Mouse (Mus musculus) embryonic fibroblast, embryonic 13.5 days (primary cell): ENCODE measurements around the gene Nr1h4. TPM values are rescaled to one million over a fixed set of nuclear protein-coding genes. Genes with fewer than 3 reads are reported as not detected.

Source experiments
- H3K27ac ChIP-seq: 2 replicates; pipeline ENCODE4 v1.5.1; 2012; ENCODE audit warnings: low read length, control low read depth, inconsistent platforms; ENCODE audit not compliant: insufficient read depth
- H3K4me1 ChIP-seq: 2 replicates; pipeline ENCODE4 v1.6.1; 2011; ENCODE audit warnings: low read length; ENCODE audit not compliant: control insufficient read depth, insufficient read depth
- H3K4me3 ChIP-seq: 2 replicates; pipeline ENCODE4 v1.5.1; 2011; ENCODE audit warnings: mild to moderate bottlenecking, control low read depth, low read length; ENCODE audit not compliant: insufficient read depth
- CTCF ChIP-seq: IDR thresholded peaks from 2 replicates; pipeline ENCODE4 v1.5.1; 2011; ENCODE audit warnings: mild to moderate bottlenecking, control low read depth, low read length, moderate library complexity, borderline replicate concordance; ENCODE audit not compliant: insufficient read depth
- POLR2A ChIP-seq: IDR thresholded peaks from 2 replicates; pipeline ENCODE4 v1.6.1; 2011; ENCODE audit warnings: low read depth, mild to moderate bottlenecking, control low read depth, low read length, moderate library complexity
- polyA plus RNA-seq: library from polyadenylated mRNA; stranded (reverse); fragments of >200 nt; gene quantifications from 2 replicates; pipeline ENCODE4 v1.2.4, GENCODE M21; 2011; ENCODE audit warnings: low read depth; ENCODE audit not compliant: missing spikeins, insufficient read length

Gene Nr1h4
- polyA plus RNA-seq, 1 experiment: not detected

DNA sequence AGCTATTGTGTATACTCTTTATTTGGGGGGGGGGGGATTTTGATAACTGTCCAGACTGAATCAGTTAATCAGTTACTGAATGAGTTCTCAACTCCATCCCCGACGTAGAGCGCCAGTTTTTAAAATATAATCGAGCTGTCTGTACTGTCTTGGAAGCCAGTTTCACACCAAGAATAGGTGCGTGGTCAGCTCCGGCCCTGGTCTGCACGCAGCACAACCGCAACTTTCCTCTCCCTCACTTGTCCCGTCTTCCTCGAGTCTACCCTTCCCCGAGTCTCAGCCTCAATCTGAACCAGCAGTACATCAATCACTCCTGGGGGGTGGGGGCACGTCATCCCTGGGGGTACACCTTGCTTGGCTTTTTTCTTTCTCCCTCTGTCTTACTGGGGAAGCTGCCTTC is 98.0 kb downstream of the Nr1h4 start:
- no peak overlapping the region for H3K27ac ChIP-seq
- TF ChIP-seq CTCF (no peak), POLR2A (no peak)
- H3K4me3 ChIP-seq: no peak overlapping the region
- H3K4me1 ChIP-seq: peaks cover 4% of the 10 kb centered on the region

DNA sequence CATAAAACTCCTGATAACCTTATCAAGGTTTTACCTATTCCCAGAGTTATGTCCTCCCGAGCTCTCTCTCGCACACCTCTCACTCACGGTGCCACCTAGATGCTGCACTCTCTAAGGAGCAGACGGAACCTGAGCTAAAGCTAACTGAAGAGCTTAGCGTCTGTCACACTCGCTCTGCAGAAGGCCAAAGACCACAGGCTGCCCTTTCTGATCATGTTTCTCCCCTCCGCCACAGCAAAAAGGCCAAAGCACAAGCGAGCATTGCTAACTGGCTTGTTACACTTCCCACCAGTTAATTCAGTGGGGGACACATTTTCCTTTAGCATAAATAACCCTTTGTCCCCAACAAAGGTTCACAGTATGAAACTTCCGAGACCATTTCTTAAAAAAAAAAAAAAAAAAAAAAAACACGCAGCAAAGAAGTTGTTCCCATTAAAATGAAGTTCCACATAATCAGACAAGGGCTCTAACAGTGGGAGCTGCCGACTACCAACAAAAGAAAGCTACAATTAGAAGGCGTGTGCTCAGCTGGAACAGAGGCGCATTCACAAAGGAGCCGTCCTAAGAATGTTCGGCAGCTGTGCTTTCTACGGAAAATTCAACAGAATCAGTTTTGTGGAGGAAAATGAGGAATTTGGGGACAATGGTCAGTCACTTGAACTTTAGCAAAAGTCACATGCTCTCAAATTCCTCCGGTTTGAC is 98.7 kb downstream of the Nr1h4 start:
- H3K4me1 ChIP-seq: peaks cover 4% of the 10 kb centered on the region
- TF ChIP-seq POLR2A (no peak), CTCF (no peak)

DNA sequence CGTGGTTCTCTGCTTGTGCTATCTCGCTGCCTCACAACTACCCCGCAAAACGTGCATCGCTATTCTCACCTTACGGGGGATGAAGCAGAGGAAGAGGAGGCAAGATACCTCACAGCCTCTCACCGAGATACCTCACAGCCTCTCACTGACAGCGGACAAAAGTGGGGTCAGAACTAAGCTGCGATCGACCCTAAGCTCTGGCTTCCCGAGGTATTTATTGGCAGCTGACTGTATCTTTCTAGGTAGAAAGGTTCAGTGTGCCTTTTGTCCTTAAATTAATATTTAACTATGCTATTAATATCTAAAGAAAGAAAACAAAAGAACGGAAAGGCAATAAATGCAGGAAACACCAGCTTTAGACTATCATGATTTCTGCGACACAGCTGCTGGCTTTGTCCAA is 100.6 kb downstream of the Nr1h4 start:
- no peak overlapping the region for H3K4me3 ChIP-seq
- H3K27ac ChIP-seq: no peak overlapping the region
- H3K4me1 ChIP-seq: no peaks in the 10 kb centered on the region
- TF ChIP-seq POLR2A (no peak), CTCF (no peak)

More for the DNA sequence above, 98.7 kb downstream of the Nr1h4 start:
- Histone ChIP-seq H3K4me3 (no peak overlapping the region), H3K27ac (no peak overlapping the region)

GRCm38 (mm10) chr10:89430751-89431150 is 102.6 kb downstream of the Nr1h4 start:
- Histone ChIP-seq H3K4me1 (no peaks in the 10 kb centered on the region), H3K4me3 (no peak overlapping the region), H3K27ac (no peak overlapping the region)
- TF ChIP-seq CTCF (no peak), POLR2A (no peak)

DNA sequence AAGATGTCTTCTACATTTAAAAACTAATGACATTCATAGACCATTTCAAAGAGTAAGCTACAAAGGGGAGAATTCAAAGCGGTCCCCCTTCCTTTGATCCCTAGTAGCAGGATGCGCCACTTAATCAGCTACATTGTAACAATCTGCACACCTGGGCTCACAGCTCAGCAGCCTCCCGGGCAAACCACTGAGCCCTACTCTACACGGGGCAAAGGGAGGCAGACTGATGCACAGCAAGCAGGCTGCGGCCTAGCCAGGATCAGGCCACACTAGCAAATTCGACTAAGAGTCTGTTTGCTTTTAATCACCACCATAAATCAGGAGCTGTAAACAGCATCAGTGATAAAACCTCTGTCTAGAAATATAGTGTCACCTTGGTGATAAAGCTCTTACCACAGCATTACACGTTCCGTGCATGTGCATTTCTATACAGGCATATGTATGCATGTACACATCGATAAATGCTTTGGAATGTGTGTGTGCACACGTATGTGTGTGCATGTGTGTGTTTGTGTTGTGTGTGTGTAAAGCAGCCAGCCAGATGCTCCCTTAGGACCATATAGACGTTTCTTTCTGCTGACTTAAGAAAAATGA is 108.5 kb downstream of the Nr1h4 start:
- Histone ChIP-seq H3K27ac (no peak overlapping the region), H3K4me3 (no peak overlapping the region), H3K4me1 (no peaks in the 10 kb centered on the region)
- TF ChIP-seq CTCF: no peak
- TF ChIP-seq POLR2A: no peak

DNA sequence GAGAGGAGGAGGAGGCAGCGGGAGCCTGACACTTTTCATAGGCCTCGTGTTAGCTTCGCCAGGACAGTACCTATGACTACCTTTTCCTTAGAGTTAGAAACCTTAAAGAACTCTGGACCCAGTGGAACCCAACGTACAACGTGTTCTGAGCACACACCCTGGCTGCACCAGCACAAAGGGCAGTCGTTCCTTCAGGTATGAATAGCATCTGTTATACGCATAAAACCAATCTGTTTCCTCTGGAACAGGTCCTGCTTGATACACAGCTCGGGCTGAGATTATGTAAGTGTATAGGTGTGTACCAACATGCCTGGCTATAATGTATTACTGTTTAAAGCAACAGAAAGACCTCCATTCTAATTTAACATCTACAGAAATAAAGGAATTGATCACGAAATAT is 109.2 kb downstream of the Nr1h4 start:
- no peak for TF ChIP-seq CTCF
- no peak for TF ChIP-seq POLR2A
- no peaks in the 10 kb centered on the region for H3K4me1 ChIP-seq
- H3K27ac ChIP-seq: no peak overlapping the region
- H3K4me3 ChIP-seq: no peak overlapping the region

GRCm38 (mm10) chr10:89423164-89423778 is 110.1 kb downstream of the Nr1h4 start:
- TF ChIP-seq CTCF: no peak
- TF ChIP-seq POLR2A: no peak
- no peak overlapping the region for H3K27ac ChIP-seq
- H3K4me3 ChIP-seq: no peak overlapping the region
- no peaks in the 10 kb centered on the region for H3K4me1 ChIP-seq

GRCm38 (mm10) chr10:89422504-89423158 is 110.8 kb downstream of the Nr1h4 start:
- TF ChIP-seq POLR2A (no peak), CTCF (no peak)
- Histone ChIP-seq H3K27ac (no peak overlapping the region), H3K4me1 (no peaks in the 10 kb centered on the region), H3K4me3 (no peak overlapping the region)

GRCm38 (mm10) chr10:89417966-89418365 is 115.4 kb downstream of the Nr1h4 start:
- no peak overlapping the region for H3K4me3 ChIP-seq
- H3K4me1 ChIP-seq: no peaks in the 10 kb centered on the region
- H3K27ac ChIP-seq: no peak overlapping the region
- TF ChIP-seq CTCF (no peak), POLR2A (no peak)
